Comparison of ENCODE assay signal across 10 mouse cellular contexts in genomic region chr10:81385603-81386306, GRCm38 (mm10). TPM values are rescaled to one million over a fixed set of nuclear protein-coding genes. Genes with fewer than 3 reads are reported as not detected.
DNase-seq lines count a peak whose midpoint lies in the region; ATAC-seq and TF ChIP-seq lines count a peak whose summit lies in the region.
"Had no signal": no experiment of that assay in that cellular context is flagged by ENCODE, and none has a peak within 500 bp of the region (broad histone marks: within the 10 kb centered on the region; RNA-seq: fewer than 3 reads in every experiment).

No protein-coding gene starts in this region.

- no peaks in the 10 kb centered on the region for H3K27me3 ChIP-seq in kidney, embryonic 16.5 days (ENCODE audit: insufficient read depth, low read length)
- no peaks in the 10 kb centered on the region for H3K27me3 ChIP-seq in hindbrain, embryonic 15.5 days
- no peaks in the 10 kb centered on the region for H3K27me3 ChIP-seq in midbrain, embryonic 15.5 days (replicated peaks)
- H3K27me3 ChIP-seq in lung, postnatal 0 days (replicated peaks; ENCODE audit: insufficient read depth, low read length): no peaks in the 10 kb centered on the region

- no peak for ATAC-seq in kidney, embryonic 16.5 days (ENCODE audit: low FRiP score, low TSS enrichment)
- no peak for ATAC-seq in hindbrain, embryonic 15.5 days (ENCODE audit: low FRiP score, low read depth)
- no peak for ATAC-seq in midbrain, embryonic 15.5 days (replicated peaks)
- ATAC-seq in lung, postnatal 0 days: no peak

- H3K4me2 ChIP-seq in kidney, embryonic 16.5 days (replicated peaks; ENCODE audit: low read depth, low read length): peak overlapping the region; percentile 94
- peak overlapping the region; percentile 87 for H3K4me2 ChIP-seq in hindbrain, embryonic 15.5 days
- peak overlapping the region; percentile 77 for H3K4me2 ChIP-seq in midbrain, embryonic 15.5 days
- no peak overlapping the region for H3K4me2 ChIP-seq in lung, postnatal 0 days (replicated peaks; ENCODE audit: low read depth, low read length)

- H3K4me1 ChIP-seq in kidney, embryonic 16.5 days (ENCODE audit: insufficient read depth, low read length): peaks cover 22% of the 10 kb centered on the region
- peaks cover 19% of the 10 kb centered on the region for H3K4me1 ChIP-seq in brown adipose tissue, adult 24 weeks (ENCODE audit: control insufficient read depth, insufficient read depth, insufficient read length, low read length)
- H3K4me1 ChIP-seq in hindbrain, embryonic 15.5 days (replicated peaks): peaks cover 29% of the 10 kb centered on the region
- peaks cover 18% of the 10 kb centered on the region for H3K4me1 ChIP-seq in midbrain, embryonic 15.5 days
- H3K4me1 ChIP-seq in lung, postnatal 0 days (ENCODE audit: insufficient read depth, low read depth, low read length): peaks cover 11% of the 10 kb centered on the region; the same call in 1 of the 2 replicates

- WGBS in kidney, embryonic 16.5 days: 80% methylated on average over 22 of the region's 22 CpGs
- 80% methylated on average over 22 of the region's 22 CpGs for WGBS in hindbrain, embryonic 15.5 days
- 80% methylated on average over 22 of the region's 22 CpGs for WGBS in midbrain, embryonic 15.5 days
- WGBS in lung, postnatal 0 days: 63% methylated on average over 22 of the region's 22 CpGs

- no peaks in the 10 kb centered on the region for H3K9me3 ChIP-seq in kidney, embryonic 16.5 days (ENCODE audit: low read length)
- no peaks in the 10 kb centered on the region for H3K9me3 ChIP-seq in hindbrain, embryonic 15.5 days
- no peaks in the 10 kb centered on the region for H3K9me3 ChIP-seq in midbrain, embryonic 15.5 days
- no peaks in the 10 kb centered on the region for H3K9me3 ChIP-seq in lung, postnatal 0 days (ENCODE audit: low read length)

- TF ChIP-seq EP300 in lung, postnatal 0 days (IDR thresholded peaks at IDR 0.05): no peak

- no peak for TF ChIP-seq CTCF in lung, postnatal 0 days (IDR thresholded peaks at IDR 0.05)

- peak overlapping the region; percentile 94 for H3K4me3 ChIP-seq in kidney, embryonic 16.5 days (ENCODE audit: low read length)
- H3K4me3 ChIP-seq in brown adipose tissue, adult 24 weeks (ENCODE audit: insufficient read depth, low read depth, low read length): peak overlapping the region; percentile 73; the same call in 1 of the 2 replicates
- H3K4me3 ChIP-seq in hindbrain, embryonic 15.5 days: peak overlapping the region; percentile 84
- H3K4me3 ChIP-seq in midbrain, embryonic 15.5 days: peak overlapping the region; percentile 81; the same call in 1 of the 2 replicates
- no peak overlapping the region for H3K4me3 ChIP-seq in lung, postnatal 0 days (ENCODE audit: low read depth, low read length)

- peak overlapping the region; percentile 89 for H3K9ac ChIP-seq in kidney, embryonic 16.5 days (replicated peaks; ENCODE audit: low read length)
- 0 out of 2 replicates have a peak overlapping the region, but pooled peaks have one; percentile 66 for H3K9ac ChIP-seq in hindbrain, embryonic 15.5 days
- no peak overlapping the region for H3K9ac ChIP-seq in midbrain, embryonic 15.5 days
- no peak overlapping the region for H3K9ac ChIP-seq in lung, postnatal 0 days (replicated peaks; ENCODE audit: low read depth)

- no peak for DNase-seq in kidney, postnatal 36 days
- DNase-seq in lung, postnatal 0 days (ENCODE audit: low spot score): no peak
- no peak for DNase-seq in frontal cortex, adult 2 months (ENCODE audit: extremely low spot score in 1 of 2, low spot score in 1 of 2)
- DNase-seq in thymus, postnatal 10 days (ENCODE audit: low spot score in 2 of 2): no peak
- DNase-seq: adrenal gland, adult 2 months; right cerebral cortex, adult 18-20 months had no signal

- 0 out of 2 replicates have a peak overlapping the region, but pooled peaks have one; percentile 12 for H3K27ac ChIP-seq in kidney, embryonic 16.5 days (ENCODE audit: low read length)
- no peak overlapping the region for H3K27ac ChIP-seq in brown adipose tissue, adult 24 weeks (replicated peaks; ENCODE audit: low read depth, low read length)
- no peak overlapping the region for H3K27ac ChIP-seq in hindbrain, embryonic 15.5 days (replicated peaks)
- H3K27ac ChIP-seq in midbrain, embryonic 15.5 days: no peak overlapping the region
- H3K27ac ChIP-seq in lung, postnatal 0 days (ENCODE audit: low read length): no peak overlapping the region

- H3K36me3 ChIP-seq in kidney, embryonic 16.5 days (ENCODE audit: insufficient read depth, low read length): peaks cover 29% of the 10 kb centered on the region
- peaks cover 30% of the 10 kb centered on the region for H3K36me3 ChIP-seq in hindbrain, embryonic 15.5 days
- peaks cover 10% of the 10 kb centered on the region; the same call in 1 of the 2 replicates for H3K36me3 ChIP-seq in midbrain, embryonic 15.5 days (replicated peaks)
- H3K36me3 ChIP-seq in lung, postnatal 0 days (ENCODE audit: insufficient read depth, low read length): no peaks in the 10 kb centered on the region; the same call in none of the 2 replicates

RNA-seq across cellular contexts. Expression of gene Gm48551, which starts 1.5 kb away (rescaled TPM):
- polyA plus RNA-seq in kidney, embryonic 16.5 days (2015; fragmentation: Nextera tagmentation; extraction: Ambion mirVana): 5.0 and 5.2 TPM in 2 replicates
- 2.4 TPM in 1 of 2 replicates, not detected in the other for polyA plus RNA-seq in brown adipose tissue, adult 24 weeks (2012; ENCODE audit: insufficient read depth, insufficient read length, missing spikeins)
- 6.2 and 6.6 TPM in 2 replicates for polyA plus RNA-seq in hindbrain, embryonic 15.5 days (2015; fragmentation: Nextera tagmentation; extraction: Ambion mirVana)
- polyA plus RNA-seq in midbrain, embryonic 15.5 days (2015; fragmentation: Nextera tagmentation; extraction: Ambion mirVana): 8.4 and 9.3 TPM in 2 replicates
- polyA plus RNA-seq in lung, postnatal 0 days (2015; fragmentation: Nextera tagmentation; extraction: Ambion mirVana): 2.4 and 3.0 TPM in 2 replicates
- polyA plus RNA-seq in frontal cortex, adult 2 months (2012; rRNA removed): 6.9 and 8.9 TPM in 2 replicates

RNA-seq across cellular contexts. Expression of gene Dohh, which starts 1.5 kb away (rescaled TPM):
- polyA plus RNA-seq in kidney, embryonic 16.5 days (2015; fragmentation: Nextera tagmentation; extraction: Ambion mirVana): 87.6 and 104 TPM in 2 replicates
- 25.1 and 35.9 TPM in 2 replicates for polyA plus RNA-seq in brown adipose tissue, adult 24 weeks (2012; ENCODE audit: insufficient read depth, insufficient read length, missing spikeins)
- 92.2 and 94.0 TPM in 2 replicates for polyA plus RNA-seq in hindbrain, embryonic 15.5 days (2015; fragmentation: Nextera tagmentation; extraction: Ambion mirVana)
- polyA plus RNA-seq in midbrain, embryonic 15.5 days (2015; fragmentation: Nextera tagmentation; extraction: Ambion mirVana): 90.4 and 92.6 TPM in 2 replicates
- 49.4 and 55.2 TPM in 2 replicates for polyA plus RNA-seq in lung, postnatal 0 days (2015; fragmentation: Nextera tagmentation; extraction: Ambion mirVana)
- polyA plus RNA-seq in frontal cortex, adult 2 months (2012; rRNA removed): 92.2 and 105 TPM in 2 replicates

RNA-seq across cellular contexts. Expression of gene Gm48552, which starts 3.0 kb away (rescaled TPM):
- polyA plus RNA-seq in kidney, embryonic 16.5 days (2015; fragmentation: Nextera tagmentation; extraction: Ambion mirVana): 1.4 and 1.6 TPM in 2 replicates
- polyA plus RNA-seq in brown adipose tissue, adult 24 weeks (2012; ENCODE audit: insufficient read depth, insufficient read length, missing spikeins): not detected in 2 replicates
- polyA plus RNA-seq in hindbrain, embryonic 15.5 days (2015; fragmentation: Nextera tagmentation; extraction: Ambion mirVana): 2.1 and 2.7 TPM in 2 replicates
- 2.7 and 3.3 TPM in 2 replicates for polyA plus RNA-seq in midbrain, embryonic 15.5 days (2015; fragmentation: Nextera tagmentation; extraction: Ambion mirVana)
- 0.20 and 0.63 TPM in 2 replicates for polyA plus RNA-seq in lung, postnatal 0 days (2015; fragmentation: Nextera tagmentation; extraction: Ambion mirVana)
- 7.4 and 10.1 TPM in 2 replicates for polyA plus RNA-seq in frontal cortex, adult 2 months (2012; rRNA removed)

RNA-seq across cellular contexts. Expression of gene Smim24, which starts 7.1 kb away (rescaled TPM):
- polyA plus RNA-seq in kidney, embryonic 16.5 days (2015; fragmentation: Nextera tagmentation; extraction: Ambion mirVana): 42.7 and 44.1 TPM in 2 replicates
- 1.9 and 5.3 TPM in 2 replicates for polyA plus RNA-seq in brown adipose tissue, adult 24 weeks (2012; ENCODE audit: insufficient read depth, insufficient read length, missing spikeins)
- 1.4 and 1.8 TPM in 2 replicates for polyA plus RNA-seq in hindbrain, embryonic 15.5 days (2015; fragmentation: Nextera tagmentation; extraction: Ambion mirVana)
- 1.4 and 1.6 TPM in 2 replicates for polyA plus RNA-seq in midbrain, embryonic 15.5 days (2015; fragmentation: Nextera tagmentation; extraction: Ambion mirVana)
- polyA plus RNA-seq in lung, postnatal 0 days (2015; fragmentation: Nextera tagmentation; extraction: Ambion mirVana): 3.1 and 3.6 TPM in 2 replicates
- 3.6 and 4.5 TPM in 2 replicates for polyA plus RNA-seq in frontal cortex, adult 2 months (2012; rRNA removed)

RNA-seq across cellular contexts. Expression of gene Fzr1, which starts 7.4 kb away (rescaled TPM):
- polyA plus RNA-seq in kidney, embryonic 16.5 days (2015; fragmentation: Nextera tagmentation; extraction: Ambion mirVana): 111 and 115 TPM in 2 replicates
- 9.3 and 10.3 TPM in 2 replicates for polyA plus RNA-seq in brown adipose tissue, adult 24 weeks (2012; ENCODE audit: insufficient read depth, insufficient read length, missing spikeins)
- 147 and 152 TPM in 2 replicates for polyA plus RNA-seq in hindbrain, embryonic 15.5 days (2015; fragmentation: Nextera tagmentation; extraction: Ambion mirVana)
- polyA plus RNA-seq in midbrain, embryonic 15.5 days (2015; fragmentation: Nextera tagmentation; extraction: Ambion mirVana): 153 and 159 TPM in 2 replicates
- 39.5 and 39.7 TPM in 2 replicates for polyA plus RNA-seq in lung, postnatal 0 days (2015; fragmentation: Nextera tagmentation; extraction: Ambion mirVana)
- polyA plus RNA-seq in frontal cortex, adult 2 months (2012; rRNA removed): 66.9 and 71.6 TPM in 2 replicates

Comparison
In these comparisons a context has a peak if more than half of its experiments do, and no peak if none do; other contexts are left out.
1. H3K9ac ChIP-seq: peak in kidney, embryonic 16.5 days (single experiment) and hindbrain, embryonic 15.5 days (single experiment); none in midbrain, embryonic 15.5 days (single experiment) and lung, postnatal 0 days (single experiment).